Mouse (Mus musculus): ENCODE data around the gene Ifne.

- no peak for TF ChIP-seq POLR2A (IDR thresholded peaks at IDR 0.05; ENCODE audit: borderline replicate concordance, extremely low read depth, insufficient read depth, insufficient read length, poor library complexity, severe bottlenecking)
- TF ChIP-seq CTCF (IDR thresholded peaks at IDR 0.05; ENCODE audit: borderline replicate concordance, extremely low read depth, insufficient read depth, insufficient read length): no peak
Observed at GRCm38 (mm10) chr4:88893201-88893754, 13.3 kb upstream of the Ifne start.

Measured in brain, embryonic 14.5 days (tissue).